Mouse (Mus musculus) kidney, adult 9 months (tissue): ENCODE data around the gene Rbms3.

ENCODE experiments used
- DNase-seq: peaks from one replicate; pipeline ENCODE4 v3.0.0; 2022

The Rbms3 gene

DNA sequence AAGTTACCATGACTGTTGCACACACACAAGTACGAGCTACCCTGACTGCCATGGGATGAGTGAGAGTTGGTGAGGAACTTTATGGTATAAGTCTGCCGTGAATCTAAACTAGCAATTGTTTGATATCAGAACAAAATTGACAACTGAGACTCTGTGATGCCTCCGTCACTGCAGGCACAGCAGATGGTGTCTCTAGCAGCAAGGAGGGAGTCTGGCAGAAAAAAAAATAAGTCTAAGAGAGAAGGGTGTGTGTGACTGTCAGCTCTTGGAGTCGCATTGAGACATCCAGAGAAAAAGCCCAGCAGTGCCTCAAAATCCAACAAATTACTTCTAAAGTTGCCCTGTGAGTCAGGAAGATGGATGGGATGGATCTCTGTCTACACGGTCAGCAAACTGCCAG is 257.7 kb downstream of the Rbms3 start:
- DNase-seq: no peak

DNA sequence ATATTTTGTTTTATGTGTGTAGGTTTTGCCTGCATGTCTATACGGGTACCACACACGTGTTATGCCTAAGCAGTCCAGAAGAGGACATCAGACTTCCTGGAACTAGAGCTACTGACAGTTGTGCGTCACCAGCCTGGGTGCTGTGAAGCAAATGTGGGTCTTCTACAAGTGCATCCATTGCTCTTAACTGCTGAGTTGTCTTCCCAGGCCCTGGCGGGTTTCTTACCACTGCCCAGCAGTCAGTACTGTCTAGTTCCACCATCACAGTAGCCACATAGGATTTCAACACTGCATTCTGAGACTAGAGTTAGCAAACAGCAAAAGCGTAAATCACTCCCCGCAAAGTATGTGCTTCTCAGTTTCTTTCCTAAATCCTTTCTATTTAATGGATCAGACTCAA is 259.6 kb downstream of the Rbms3 start:
- DNase-seq: no peak

DNA sequence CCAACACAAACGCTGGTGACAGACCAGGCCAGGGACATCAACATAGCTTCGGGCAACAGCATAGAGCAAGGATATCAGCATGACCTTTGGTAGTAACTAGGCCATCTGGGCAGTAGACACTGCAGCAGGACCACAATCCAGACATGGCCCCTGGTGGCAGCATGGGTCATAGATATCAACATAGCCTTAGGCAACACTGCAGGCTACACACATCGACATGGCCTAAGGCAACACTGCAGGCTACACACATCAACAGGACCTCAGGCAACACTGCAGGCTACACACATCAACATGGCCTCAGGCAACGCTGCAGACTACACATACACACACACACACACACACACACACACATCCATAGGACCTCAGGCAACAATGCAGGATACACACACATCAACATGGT is 261.7 kb downstream of the Rbms3 start:
- no peak for DNase-seq

DNA sequence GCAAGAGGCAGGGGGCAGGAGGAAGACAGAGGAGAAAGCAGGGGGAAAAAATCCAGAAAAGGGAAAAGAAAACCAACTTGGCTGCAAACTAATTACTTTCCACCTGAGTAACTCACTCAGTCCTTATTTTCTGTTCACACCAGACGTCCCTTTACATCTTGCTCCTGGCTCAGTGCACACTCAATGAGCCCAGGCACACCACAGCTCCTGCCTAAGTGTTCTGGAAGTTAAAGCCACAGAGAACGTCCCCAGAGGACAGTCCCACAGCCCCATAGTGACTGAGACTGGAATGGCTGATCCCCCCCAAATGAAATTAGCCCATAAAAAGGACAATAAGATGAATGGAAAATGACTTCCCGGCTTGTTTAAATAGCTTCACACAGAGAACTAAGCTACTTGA is 265.1 kb downstream of the Rbms3 start:
- DNase-seq: no peak

DNA sequence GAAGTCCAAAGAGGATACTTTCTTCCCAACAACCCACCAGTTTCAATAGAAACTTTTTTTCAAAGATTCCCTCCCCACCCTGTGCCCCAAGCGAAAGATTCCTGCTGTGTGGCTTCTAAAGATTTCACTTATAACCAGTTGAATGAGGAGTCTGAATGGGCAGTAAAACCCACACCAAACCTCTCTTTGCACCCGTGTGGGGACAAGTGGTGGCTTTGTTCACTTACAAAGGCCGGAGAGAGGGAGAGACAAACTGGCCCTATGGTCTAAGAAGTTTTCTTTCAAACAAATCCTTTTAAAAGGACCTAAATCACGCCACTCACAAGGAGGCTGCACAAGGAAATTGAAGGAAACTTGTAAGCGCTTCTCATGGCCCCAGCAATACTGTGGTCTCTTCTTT is 268.3 kb downstream of the Rbms3 start:
- DNase-seq: no peak

DNA sequence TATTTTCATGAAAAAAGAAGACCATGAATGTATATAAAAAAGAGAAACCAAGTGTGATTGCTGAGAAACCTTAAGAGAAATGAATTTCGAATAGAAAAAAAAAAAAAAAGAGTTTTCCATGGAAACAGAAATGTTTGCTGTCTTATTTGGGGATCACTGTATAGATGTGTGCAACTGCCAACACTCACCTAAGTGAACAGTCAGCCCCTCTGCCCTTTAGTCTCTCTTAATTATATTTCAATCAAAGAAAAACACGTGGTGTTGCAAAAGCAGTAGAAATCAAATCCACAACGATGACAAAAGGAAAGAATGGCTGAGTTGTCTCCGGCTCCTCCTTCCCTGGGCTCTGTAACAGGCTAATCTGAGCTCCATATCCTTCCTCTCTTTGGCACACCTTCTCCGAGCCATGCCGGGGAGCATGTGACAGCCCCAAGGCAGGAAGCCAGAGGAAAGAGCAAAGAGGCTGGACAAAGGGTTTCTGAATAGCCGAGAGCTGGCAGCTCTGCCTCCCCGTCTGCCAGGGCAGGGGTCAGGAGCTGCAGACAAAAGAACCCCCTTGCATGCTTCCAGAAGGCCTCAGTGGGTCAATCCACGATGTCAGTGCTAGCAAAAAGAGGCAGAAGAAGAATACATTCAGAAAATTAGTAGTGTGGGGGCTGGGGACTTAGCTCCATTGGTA is 272.8 kb downstream of the Rbms3 start:
- peak; percentile 93 for DNase-seq

DNA sequence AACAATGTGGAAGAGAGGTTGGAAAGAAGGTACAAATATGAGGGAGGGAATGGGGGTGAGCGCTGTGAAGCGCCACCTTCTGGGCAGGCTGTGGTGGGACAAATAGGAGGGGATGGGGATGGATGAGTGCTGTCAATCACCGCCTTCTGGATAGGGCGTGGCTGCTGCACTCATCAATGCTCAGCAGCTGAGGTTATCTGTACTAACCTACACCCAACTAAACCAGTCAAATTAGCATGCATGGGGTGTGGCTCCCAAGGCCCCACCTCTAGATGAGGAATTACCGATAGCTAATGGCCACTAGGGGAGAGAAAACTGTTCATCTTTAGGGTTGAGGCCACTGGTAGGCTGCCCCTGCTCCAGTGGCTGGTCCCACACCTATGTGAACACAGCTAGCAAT is 274.2 kb downstream of the Rbms3 start:
- no peak for DNase-seq

DNA sequence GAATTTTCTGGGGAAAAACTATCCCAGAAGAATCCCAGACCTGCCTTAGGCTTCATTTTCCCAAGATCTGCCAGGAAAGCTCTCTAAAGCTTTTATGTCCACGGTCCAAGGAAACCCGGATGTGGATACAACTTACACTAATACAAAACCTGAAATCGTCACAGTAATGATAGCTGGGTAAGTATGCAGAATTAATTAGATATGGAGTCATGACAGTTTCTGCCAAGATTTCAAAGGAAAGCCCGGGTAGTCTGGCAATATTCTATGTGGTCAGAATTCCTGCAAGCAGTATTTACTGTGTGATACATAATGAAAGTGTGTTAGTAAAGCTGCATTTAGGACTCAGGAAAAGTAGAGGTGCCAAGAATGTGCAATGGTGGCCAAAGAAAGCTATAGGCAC is 287.4 kb downstream of the Rbms3 start:
- DNase-seq: no peak

DNA sequence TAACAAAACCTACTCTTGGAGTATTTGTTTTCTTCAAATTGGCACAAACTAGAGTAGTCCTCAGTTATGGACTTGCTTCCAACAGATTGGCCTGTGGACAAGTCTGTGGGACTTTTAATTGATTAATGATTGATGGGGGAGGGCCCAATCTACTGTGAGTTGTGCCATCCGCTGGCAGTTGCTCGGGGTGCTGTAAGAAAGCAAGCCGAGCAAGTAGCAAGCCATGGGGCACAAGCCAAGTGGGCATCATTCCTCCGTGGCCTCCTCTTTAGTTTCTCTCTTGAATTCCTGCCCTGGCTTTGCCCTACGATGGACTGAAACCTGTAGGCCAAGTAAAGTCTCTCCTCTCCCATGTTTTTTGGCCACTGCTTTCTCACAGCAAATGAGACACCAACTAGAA is 299.0 kb downstream of the Rbms3 start:
- DNase-seq: peak; percentile 73

DNA sequence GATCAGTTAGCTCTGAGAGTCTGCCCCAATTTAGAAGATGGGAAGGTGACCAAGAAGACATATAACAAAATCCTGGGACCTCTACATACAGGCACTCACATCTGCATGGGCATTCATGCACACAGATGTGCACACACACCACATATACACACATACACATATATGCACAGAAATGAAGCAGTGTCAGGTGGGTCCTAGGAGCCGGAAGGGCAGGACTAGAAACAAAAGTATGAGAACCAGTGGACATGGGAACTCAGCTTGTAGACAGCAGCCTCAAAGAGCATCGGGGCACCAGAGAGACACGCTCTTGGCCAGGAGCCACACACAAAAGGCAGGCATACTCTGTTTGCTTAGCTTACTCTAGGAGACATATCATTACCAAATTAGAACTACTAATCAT is 310.4 kb downstream of the Rbms3 start:
- no peak for DNase-seq

DNA sequence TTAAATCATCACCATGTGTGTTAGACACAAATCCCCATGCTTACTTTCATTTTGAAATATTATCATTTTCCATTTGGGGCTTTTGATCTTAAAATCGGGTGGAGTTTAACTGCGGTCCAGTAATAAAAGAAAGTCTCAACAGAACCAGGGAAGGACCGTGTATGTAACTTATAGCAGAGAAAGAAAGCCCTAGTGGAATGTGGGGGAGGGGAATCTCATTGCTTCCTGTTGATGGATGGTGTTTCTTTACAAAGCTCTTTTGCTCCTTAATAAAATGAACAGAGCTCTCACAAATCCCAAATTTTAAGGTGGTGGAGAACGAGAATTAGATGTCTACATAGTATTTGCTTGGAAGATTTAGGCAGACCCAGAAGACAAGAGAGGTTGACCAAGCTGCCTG is 311.3 kb downstream of the Rbms3 start:
- no peak for DNase-seq

DNA sequence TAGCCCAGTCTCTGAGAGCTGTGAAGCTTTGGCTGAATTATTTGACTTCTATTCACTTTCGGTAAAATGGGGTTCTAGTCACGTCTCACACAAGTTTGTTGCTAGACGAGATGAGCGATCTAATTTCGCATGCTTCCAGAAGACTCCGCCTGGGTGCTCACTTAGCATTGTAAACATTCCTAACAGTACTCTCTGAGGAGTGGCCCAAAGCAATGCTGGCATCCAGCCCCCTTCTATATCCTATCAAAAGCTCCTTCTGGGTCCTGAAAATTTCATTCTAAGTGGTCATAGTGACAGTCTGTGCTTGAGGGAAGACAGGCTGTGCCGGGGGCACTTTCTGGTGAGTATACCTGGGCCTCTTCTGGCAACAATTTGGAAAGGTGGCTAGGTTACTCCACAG is 312.5 kb downstream of the Rbms3 start:
- DNase-seq: no peak

DNA sequence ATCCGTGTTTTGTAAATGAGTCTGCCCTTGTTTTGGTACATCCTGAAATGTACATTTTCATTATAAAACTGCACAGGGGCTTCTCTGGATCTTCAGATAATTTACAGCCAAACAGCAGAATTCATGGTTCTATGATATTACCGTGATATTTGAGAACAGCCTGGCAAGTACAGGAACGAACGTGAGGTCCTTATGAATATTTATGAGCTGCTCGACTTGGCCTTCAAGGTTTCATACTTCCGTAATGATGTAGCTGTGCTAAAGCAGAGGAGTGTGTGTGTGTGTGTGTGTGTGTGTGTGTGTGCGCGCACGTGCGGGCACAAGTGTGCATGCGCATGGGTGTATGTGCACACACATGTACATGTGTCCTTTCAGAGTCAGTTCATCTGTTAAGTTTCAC is 316.1 kb downstream of the Rbms3 start:
- DNase-seq: no peak

DNA sequence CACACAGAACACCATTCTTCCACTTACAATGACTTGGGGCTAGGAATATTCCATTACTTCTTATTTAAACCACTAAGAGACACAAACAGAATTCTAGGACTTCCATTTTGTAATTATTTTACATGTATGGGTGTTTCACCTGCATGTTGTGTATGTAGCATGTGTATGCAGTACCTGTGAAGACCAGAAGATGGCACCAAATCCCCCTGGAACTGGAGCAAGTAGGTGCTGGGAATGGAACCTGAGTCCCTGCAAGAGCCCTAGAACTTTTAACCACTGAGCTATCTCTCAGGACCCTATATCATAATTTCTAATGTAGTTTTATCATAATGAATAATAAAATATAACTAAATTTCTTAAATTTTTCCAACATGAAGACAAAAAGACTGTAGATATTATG is 319.9 kb downstream of the Rbms3 start:
- no peak for DNase-seq

DNA sequence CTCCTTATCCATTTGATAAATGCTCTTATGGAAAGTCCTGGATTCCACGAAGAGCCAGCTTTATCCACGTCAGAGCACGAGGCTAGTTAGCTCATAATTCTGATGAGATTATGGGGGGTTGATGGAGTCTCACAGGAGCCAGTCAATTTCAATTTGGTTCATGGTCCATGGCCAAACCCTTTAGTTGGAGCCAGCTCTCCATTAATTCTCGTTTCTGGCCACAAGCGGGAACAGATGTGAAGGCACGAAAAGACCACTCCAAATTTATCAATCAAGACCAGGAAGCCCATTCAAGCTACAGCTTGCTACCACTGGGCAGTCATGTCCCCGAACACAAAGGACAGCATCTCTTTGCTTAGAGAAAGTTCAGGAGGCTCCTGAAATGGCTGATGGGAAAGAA is 330.7 kb downstream of the Rbms3 start:
- no peak for DNase-seq

DNA sequence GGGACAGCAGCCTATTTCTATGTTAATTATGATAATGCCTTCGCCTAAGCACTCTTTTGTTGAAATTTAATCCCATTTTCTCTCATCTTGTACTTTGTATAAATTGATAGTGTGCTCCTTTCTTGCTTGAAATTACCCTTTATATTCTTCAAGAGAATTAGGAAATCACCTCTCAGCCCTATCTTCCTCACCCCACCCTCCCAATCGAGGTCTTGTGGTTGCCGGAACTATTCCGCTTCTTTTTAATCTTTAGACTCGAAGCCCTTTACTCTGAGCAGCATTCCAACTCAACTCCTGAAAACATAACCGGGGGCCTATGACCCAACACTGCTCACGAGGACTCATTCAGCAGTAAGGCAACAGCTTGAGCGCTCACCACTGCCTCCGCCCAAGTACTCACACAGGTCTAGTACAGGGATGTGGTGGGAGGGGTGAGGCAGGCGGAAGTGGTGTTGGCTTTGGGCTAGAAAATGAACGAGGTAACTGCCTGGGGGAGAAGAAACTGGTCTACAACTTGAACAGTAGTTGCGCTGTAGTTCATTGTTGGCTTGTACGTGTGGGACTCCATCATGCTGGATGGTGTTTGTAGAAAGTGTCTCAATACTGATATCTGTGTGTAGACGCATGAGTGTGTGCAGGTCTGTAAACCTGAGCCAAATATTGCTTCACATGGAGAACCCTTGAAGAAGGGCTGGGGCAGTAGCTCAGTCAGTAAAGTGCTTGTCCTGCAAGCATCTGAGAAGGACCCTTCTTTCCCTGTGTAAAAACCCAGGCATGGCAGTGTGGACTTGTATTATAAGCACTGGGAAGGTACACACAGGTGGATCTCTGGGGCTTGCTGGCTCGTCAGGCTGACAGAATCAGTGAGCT is 331.8 kb downstream of the Rbms3 start:
- no peak for DNase-seq

DNA sequence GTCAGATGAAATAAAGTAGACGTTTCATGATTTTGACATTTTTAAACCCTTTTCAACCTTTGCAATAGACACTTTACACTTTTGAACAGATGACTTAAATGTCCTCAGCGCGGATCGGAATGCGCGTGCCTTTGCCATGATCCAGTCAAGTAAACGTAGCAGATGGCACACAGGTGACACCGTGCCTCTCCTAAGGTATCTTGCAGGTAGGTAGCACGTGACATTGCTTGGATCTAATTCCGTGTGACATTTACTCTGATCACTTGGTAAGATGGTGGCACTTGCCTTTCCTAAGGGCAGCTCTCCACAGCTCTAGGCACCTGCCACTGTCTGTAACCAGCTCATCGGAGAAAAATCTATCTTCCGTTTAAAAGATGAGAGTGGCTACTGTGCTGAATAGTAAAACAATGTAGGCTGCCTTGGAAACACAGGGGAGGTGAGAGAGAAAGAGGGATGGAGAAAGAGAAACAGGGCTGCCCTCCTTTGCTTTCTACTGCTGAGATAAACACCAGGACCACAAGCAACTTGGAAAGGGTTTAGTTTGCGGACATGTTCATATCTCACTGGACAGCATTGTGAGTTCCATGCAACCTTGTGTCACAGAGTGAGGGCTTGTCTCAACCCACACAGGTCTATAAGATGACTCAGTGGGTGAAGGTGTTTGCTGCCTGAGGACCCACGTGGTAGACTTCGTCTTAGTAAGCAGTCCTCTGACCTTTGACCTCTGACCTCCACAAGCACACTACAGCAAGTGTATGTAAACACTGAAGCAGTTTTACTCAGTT is 338.5 kb downstream of the Rbms3 start:
- DNase-seq: no peak

DNA sequence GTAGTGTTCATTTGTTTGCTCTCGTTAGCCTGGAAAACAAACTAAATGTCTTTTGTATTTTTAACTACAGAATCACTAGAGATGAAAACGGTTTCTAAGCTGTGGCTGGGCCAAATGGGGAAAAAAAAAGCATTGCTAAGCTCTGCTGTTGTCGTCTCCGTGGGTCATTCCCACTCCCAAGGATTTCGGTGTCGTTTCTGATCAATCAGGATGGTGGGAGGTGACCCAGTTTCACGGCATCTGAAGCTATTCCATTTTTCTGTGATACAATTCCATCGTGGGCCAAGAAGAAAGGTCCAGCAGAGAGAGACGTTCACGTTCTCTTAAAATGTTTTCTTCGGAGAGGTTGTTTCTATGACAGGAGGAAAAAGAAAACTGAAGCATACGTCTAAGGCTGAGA is 354.9 kb downstream of the Rbms3 start:
- DNase-seq: no peak

DNA sequence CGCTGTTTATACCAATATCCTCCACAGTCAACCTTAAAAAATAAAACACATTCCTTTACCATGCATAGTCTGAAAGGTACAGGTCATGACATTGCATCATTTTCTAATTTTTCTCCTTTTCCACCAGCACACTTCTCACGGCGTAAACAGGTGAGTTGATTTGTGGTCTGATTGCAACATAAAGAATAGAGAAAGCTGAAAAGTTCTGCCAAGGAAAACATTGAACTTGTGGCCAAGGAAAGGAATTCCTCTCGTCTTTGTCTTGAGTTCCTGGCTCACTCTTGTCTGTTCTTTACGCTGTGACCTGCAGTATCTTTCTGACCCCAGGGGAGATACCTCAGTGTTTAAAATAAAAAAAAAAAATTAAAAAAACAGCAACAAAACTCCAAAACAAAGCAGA is 370.1 kb downstream of the Rbms3 start:
- no peak for DNase-seq

DNA sequence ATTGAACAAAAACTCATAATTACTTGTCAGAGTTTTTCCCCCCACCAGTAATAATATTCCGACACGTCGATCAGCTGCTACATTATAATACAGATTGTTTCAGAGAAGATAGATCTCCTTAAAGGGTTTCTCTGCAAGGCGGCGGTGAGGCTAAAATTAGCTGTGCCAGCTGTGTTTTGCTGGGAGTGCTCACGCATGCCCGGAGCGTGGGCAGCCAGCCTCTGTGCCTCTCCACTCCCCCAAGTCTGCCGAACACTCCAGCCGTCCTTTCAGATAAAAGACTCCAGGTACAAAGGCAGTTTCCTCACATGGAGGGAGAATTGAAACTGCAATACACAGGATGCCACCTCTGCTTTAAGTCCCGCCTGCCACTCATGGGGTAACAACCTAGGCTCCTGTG is 376.4 kb downstream of the Rbms3 start:
- DNase-seq: no peak

DNA sequence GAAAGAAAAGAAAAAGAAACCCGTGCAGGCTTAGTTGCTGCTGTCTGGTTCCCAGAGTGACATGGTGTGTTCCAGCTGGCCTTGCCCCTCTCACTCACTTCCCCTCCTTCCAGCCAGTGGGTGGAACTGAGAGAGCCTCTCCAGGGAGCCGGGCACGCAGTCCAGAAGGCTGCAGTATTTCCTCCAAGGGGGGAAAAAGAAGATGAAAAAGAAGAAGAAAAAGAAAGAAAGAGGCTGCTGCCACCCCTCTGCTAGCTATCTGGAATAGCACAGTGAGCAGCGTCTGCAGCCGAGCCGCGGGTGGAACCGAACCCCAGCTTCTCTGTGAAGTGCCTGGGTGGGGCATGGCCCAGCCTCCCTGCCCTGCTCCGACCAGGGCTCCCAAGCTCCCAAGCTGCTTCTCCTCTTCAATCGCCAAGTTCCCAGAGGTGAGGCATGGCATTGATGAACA is 377.3 kb downstream of the Rbms3 start:
- peak; percentile 33 for DNase-seq

DNA sequence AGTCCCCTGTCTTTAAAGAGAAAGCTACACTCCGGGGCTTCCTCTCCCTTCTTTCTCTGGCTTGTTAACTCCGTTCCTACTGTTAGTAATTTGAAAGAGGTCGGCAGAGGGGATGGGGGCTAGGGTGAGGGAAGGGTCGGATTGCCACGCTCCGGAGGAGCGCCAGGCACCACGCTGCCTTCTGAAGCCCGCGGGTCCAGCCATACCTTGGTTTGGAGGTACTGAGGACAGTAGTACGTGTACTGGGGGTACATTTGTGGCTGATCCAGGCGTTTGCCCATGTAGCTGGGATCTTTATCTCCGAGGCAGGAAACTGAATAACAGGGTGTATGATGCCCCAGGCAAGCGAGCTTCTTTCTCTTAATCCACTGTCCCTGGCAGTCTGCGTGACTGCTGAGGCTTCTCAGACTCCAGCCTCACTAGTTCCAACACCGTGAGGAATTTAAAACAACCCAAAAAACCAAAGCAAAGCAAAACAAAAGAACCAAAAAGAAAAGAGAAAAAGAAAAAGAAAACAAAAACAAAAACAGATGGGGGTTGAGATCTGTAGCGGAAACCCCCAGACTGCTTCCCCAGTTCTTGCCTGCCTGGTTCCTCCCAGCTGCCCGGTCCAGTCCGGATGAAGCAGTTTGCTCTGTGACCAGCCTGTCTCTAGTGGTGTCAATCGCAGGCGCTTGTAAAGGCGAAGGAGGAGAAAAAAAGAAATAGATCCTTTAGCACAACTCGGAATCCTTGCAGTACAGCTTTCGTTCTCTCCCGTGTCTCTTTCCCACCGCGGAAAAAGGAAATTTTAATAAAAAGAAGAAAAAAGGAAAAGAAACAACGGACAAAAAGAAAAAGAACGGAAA is 378.0 kb downstream of the Rbms3 start:
- DNase-seq: peak; percentile 22

DNA sequence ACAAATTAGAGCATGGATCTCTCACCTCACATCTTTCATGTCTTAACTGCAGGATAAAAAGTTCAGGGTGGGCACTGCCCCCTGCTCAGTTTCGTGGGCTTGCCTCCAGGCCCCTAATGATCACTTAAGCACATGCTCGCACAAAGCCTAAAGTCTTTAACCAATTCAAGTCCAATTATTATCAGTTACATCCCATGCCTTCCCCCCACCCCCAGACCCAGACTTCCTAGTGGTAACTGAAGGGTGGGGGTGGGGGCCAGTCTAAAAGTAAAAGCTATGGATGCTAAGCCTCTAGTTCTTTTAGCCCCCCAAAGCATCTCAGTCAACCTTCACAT is 378.9 kb downstream of the Rbms3 start:
- DNase-seq: no peak
